Mouse (Mus musculus): Measurements from ENCODE around the gene Fgfr2.
A peak's percentile ranks its signal among the peaks of the same experiment; 100 is the strongest.
"Not testable (repeated sequence)": the region's sequence is repeated elsewhere in the genome, so short reads cannot be mapped to it uniquely, and the experiment has no call there.

Gene Fgfr2

DNA sequence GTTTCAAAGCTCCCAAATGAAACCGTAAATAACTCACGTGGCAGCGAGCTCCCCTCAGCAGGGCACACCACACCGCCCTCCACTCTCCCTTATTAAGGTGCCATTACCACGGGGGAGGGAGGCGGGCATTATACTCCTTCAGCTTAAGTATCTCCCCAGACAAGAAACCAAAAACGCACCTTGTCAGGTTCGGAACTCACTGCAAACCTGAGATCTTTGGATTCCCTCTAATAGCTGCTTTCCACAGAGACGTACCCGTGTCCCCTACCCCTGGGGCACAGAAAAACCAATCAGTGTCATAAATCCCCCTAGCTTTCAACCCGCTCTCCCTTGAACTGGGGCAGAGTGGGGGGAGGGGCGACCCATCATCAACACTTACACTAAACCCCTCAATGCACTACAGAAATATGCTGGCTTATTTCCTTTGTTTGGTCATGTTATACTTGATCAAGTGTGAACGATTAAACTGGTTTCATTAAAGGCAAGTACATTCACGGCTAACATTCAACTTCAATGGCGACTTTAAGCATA lies 2.9 kb downstream of the Fgfr2 start:
- no peak for DNase-seq (ENCODE audit: low read depth, low spot score)

DNA sequence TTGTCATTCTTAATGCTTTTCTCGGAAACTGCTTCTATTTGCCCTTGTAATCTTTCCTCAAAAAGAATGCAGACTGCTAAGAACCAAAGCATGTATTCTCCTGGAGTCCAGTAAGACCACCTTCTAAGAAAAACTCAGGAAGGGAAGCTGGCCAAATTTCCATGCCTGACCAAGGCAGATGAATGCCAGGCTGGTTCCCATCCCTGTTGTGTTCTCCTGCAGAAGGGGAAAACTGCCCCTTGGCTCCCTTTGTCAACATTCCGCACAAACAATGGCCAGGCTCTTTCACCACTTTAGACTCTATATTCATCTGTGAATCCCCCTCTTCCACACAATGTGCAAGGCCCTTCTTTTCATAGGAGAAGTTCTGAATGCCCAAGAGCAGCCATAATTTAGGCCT lies 5.3 kb downstream of the Fgfr2 start:
- DNase-seq (ENCODE audit: low read depth, low spot score): no peak

GRCm38 (mm10) chr7:133116542-133116941 lies 6.6 kb downstream of the Fgfr2 start:
- DNase-seq (ENCODE audit: low read depth, low spot score): no peak

DNA sequence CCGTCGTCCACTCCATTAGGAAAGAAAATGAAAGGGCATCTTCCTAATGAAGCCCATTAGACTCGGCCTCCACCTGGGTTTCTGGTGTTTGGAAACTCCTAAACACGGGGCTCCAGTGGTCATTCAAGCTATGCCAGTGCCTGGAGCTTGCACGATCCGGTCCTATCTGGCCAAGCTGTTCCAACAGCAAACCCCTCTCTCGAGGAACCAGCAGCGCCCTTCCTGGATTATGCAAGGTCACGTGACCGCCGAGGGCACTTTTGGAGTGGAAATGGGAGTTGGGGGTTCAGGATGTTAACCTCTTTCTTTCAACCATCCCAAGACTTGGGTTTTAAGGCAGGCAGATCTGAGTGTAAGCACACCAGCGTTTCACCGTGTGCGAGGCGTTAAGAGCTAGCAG lies 7.3 kb downstream of the Fgfr2 start:
- no peak for DNase-seq (ENCODE audit: low read depth, low spot score)

GRCm38 (mm10) chr7:133114847-133115470 lies 8.2 kb downstream of the Fgfr2 start:
- no peak for DNase-seq (ENCODE audit: low read depth, low spot score)

DNA sequence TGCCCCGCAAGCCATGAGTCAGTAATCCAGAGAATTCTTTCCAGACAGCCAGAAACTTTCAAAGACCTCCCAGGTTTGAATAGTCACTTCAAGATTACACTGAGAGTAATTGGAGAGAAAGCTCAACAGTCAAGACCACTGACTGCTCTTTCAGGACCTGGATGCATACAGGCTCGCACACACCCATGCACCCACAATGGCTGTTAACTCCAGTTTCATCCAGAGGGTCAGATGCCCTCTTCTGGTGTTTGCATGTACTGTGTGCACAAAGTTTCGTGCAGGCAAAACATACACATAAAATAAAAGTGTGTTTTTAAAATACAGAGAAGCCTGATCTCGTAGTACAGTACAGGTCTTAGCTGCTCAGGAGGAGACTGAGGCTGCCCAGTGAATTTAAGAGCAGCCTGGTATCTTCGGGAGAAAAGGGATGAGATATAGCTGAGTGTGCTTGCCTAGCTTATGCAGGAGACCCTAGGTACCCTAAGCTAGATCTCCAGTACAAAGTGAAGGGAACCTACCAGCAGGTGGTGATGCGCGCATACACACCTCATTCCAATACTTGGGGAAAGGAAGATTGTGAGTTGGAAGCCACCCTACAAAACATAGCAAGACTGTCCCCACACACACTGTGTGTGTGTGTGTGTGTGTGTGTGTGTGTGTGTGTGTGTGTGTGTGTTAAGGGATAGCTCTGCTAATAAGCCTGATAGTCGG lies 9.8 kb downstream of the Fgfr2 start:
- no peak for DNase-seq (ENCODE audit: low read depth, low spot score)

- DNase-seq (ENCODE audit: low read depth, low spot score): no peak
Observed at GRCm38 (mm10) chr7:133112351-133112831, 10.8 kb downstream of the Fgfr2 start.

GRCm38 (mm10) chr7:133109442-133109841 lies 13.7 kb downstream of the Fgfr2 start:
- no peak for DNase-seq (ENCODE audit: low read depth, low spot score)

DNA sequence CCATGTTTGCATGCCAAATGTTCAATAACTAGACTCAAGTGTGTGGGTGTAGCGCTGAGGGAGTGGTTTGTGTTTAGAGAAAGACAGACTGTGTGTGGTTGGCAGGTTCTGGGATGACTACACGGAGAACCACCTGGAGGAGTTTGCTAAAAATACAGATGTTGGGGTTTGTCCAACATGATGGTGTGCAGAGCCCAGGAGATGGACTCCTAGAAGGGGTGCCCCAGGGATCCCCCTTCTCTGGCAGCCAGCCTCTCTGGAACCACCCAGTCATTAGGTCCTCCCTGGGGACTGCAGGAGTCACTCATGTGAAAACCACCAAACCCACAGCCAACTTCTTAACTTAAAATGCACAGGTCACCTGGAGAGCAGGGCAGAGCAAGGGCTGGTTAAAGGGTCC lies 14.5 kb downstream of the Fgfr2 start:
- DNase-seq (ENCODE audit: low read depth, low spot score): peak; percentile 80

DNA sequence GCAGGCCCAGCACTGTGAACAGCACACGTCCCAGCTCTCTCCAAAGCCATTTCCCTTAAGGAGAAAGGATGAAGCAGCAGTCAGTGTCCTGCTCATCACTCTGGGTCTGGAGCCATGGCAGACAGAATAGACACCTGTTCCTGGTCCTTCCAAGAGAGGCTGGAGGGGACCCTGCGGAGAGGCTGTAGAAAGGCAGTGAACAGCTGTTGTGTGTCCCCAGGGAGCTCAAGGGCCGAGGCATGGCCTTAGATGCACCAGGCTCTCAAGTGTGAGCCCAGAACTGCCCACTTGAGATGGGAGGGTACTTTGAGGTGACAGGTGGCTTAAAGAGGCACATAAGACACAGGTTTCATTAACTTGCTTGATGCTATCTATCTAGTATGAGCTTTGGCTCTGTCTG lies 20.6 kb downstream of the Fgfr2 start:
- DNase-seq (ENCODE audit: low read depth, low spot score): no peak

DNA sequence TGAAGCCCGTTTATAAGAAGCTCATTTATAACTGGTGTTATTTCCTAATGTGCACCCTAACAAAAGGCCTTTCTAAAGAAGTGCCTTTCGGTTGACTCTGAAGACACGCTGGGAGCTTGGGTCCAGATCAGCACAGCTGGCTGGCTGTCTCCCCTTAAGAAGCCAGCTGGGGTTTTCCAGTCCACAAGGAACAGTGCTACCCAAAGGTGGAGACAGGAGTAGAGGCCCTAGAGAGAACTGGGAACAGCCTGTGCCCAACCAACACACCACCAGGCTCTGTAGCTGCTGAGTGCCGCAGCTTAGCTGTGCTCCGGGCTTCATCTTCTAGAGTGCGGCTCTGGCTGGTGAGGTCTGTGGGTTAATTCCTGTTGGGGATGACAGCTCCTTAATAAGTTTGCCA lies 22.1 kb downstream of the Fgfr2 start:
- no peak for DNase-seq (ENCODE audit: low read depth, low spot score)

- DNase-seq (ENCODE audit: low read depth, low spot score): no peak
Observed at GRCm38 (mm10) chr7:133100178-133100577, 23.0 kb downstream of the Fgfr2 start.

DNA sequence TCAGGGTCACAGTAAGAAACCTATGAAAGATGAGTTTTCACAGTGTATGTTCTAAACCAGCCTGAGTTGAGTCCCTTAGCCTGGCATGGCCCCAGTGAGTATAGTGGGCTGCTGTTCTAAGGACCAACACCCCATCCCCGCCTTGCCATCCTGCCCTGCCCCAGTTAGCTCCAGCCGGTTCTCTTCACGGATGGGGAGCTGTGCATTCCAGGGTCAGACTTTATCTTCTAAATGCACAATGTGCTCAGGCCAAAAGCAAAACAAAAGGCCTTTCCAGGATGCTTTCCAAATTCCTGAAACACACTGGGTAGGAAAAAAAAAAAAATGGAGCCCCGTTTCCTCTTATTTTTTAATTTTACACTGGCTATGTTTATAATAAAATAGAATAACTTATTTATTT lies 23.9 kb downstream of the Fgfr2 start:
- DNase-seq (ENCODE audit: low read depth, low spot score): no peak

DNA sequence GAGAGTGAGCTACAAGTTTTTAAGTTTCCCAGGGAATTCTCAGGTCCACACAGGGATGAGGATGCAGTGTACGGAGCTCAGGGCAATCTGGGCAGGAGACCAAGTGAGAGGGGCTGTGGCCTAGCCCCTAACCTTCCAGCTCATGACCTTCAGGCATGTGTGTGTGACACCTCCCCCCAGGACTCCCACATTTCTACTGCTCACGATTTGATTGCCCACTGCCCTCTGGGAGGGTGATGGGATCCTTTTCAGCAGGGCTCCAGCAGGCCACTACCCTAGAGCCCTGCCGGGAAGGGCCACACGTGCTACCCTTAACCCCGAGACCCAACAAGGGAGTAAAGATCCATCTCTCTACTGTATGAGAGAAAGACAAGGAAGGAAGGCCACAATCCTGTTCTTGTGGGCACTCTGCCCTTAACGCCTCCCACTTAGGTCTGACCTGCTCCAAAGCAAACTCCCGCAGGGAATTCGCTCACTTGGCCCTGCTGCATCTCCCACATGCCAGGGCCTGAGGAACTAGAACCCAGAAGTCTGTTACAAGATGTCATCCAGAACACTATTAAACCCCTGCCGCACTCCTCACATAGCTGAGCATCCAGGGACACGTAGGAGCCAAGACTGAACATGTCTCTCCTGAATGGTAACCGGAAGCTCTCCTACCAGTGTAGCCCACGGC lies 24.9 kb downstream of the Fgfr2 start:
- DNase-seq (ENCODE audit: low read depth, low spot score): no peak

DNA sequence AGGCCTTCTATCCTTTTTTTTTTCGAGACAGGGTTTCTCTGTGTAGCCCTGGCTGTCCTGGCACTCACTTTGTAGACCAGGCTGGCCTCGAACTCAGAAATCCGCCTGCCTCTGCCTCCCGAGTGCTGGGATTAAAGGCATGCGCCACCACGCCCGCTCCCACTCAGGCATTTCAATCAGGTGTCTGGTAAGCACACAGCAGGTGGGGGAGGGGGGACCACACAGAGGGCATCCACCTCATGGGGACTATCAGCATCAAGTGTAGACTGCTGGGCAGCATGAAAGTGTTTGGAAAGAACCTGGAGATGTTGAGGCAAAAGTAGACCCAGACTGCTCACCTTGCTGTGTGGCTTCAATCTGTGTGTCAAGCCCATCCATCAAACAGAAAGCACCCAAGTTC lies 27.5 kb downstream of the Fgfr2 start:
- DNase-seq (ENCODE audit: low read depth, low spot score): not testable (repeated sequence)

- no peak for DNase-seq (ENCODE audit: low read depth, low spot score)
Observed at GRCm38 (mm10) chr7:133094711-133095495, 28.2 kb downstream of the Fgfr2 start.

DNA sequence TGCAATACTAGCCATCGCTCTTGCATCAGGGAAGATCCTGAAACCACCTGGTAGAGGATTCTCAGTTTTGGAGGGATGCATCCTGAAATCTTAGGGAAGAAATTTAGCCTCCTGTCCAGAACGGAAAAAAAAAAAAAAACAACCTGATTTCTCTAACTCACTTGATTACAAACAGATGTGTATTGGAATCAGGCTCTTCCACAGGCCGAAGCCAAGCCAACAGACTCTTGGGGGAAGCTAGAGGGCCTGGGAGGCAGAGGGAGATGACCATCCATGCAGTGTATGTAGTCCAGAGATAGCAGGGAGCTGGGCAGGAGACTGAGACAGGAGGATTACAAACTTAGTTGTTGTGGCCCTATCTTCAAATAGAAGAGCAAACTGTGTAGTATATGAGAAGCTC lies 29.0 kb downstream of the Fgfr2 start:
- DNase-seq (ENCODE audit: low read depth, low spot score): no peak

DNA sequence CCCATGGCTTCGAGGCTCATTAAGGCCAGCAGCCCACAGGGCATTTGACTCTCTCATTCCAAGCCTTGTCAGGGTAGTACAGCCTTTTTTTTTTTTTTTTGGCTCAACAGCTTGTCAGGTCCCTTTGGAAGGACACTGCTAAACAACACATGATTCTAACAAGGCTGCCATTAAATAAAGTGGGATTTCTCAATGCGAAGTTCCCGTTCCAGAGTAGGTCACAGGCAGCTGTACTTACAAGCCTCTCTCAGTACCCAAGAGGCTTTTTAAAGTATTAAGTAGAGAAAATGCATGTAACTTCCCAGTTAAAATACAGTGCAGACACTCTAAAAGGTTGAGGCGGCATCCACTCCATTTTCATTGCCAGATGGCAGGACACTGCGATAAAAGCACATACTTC lies 29.4 kb downstream of the Fgfr2 start:
- DNase-seq (ENCODE audit: low read depth, low spot score): no peak

DNA sequence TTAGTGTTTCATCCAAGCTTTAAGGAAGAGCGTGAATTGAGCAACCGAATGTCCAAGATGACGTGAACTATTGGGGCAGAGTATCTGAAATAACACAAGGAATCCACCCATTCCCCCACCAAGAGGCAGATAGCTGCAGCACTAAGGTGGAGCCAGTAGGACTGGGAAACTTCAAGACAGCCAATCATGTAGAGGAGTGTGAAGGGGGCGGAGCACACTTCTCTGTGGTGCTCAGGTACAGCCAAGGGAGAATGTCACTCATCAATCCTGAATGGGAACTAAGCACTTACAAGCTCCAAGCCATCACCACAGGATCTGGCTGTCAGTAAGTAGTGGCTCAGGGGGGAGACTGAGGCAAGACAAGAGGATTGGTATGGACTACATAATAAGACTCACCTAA lies 32.5 kb downstream of the Fgfr2 start:
- DNase-seq (ENCODE audit: low read depth, low spot score): no peak

- DNase-seq (ENCODE audit: low read depth, low spot score): no peak
Observed at GRCm38 (mm10) chr7:133089621-133090260, 33.4 kb downstream of the Fgfr2 start.

DNA sequence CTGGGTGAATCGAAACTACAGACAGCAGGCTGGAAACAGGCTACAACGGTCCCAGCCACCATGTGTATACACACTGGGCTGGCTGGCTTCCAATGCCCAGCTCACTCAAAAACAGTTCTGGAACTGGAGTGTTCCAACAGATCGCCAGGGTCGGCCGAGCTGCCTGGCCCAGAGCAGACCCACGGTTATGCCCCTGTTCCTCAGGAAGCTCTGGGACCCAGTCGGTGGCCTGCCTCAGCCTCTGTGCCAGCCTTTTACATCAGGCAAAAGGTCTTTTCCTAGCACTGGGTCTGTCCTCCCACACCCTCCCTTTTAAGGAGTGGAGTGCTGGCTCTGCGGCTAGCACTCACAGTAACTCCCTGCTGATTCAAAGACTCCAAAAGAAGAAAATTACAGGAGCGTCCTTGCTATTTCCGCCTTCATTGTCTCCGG lies 34.3 kb downstream of the Fgfr2 start:
- no peak for DNase-seq (ENCODE audit: low read depth, low spot score)
